Mouse (Mus musculus) adrenal gland, postnatal 10 days (tissue): ENCODE data around the gene Lgalsl. TPM values are rescaled to one million over a fixed set of nuclear protein-coding genes. Genes with fewer than 3 reads are reported as not detected.

Experiments
- DNase-seq: peaks from one replicate; pipeline ENCODE4 v3.0.0; 2021; ENCODE audit warnings: mixed read lengths
- total RNA-seq, 2 experiments: library from RNA; stranded (reverse); gene quantifications; 2 replicates each; pipeline ENCODE4 v1.2.3; 2021

Gene Lgalsl
- total RNA-seq, 2 experiments from 2014 or later = 32.1 to 39.1 TPM

DNA sequence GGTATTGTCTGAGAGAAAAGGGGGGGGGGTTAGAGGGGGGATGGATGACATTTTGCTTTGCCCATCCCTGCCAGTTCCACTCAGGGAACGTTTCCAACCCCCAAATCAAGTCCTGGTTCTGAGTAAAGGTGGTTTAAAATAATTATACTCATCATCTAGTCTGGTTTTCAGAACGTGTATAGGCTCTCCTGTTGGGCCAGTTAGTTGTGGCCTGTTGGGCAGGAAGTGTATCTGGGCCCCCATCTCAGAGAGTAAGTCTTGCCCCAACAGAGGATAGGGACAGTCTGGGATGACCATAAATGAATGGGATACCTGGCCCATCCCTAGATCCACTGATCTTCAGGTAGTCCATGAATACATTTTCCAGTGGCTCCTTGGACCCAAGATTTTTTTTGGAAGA lies 48.2 kb downstream of the Lgalsl start:
- DNase-seq = no peak

DNA sequence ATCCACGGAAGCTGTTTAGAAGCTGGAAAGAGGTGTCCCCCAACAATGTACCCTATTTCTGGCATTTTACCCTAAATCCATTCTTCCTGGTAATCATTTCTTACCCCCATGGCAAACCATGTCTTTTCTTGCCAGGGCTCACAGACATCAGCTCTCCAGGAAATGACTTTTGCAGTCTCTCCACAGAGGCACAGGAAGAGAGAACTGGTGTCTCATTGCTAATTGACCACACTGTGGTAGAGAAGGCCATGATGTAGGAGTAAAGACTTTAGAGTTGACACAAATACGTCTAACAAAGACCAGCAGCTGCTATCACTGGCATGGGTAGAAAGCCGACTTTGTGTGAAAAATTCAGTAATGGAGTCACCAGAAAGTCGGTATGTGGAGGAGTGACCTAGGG lies 50.5 kb downstream of the Lgalsl start:
- no peak for DNase-seq

DNA sequence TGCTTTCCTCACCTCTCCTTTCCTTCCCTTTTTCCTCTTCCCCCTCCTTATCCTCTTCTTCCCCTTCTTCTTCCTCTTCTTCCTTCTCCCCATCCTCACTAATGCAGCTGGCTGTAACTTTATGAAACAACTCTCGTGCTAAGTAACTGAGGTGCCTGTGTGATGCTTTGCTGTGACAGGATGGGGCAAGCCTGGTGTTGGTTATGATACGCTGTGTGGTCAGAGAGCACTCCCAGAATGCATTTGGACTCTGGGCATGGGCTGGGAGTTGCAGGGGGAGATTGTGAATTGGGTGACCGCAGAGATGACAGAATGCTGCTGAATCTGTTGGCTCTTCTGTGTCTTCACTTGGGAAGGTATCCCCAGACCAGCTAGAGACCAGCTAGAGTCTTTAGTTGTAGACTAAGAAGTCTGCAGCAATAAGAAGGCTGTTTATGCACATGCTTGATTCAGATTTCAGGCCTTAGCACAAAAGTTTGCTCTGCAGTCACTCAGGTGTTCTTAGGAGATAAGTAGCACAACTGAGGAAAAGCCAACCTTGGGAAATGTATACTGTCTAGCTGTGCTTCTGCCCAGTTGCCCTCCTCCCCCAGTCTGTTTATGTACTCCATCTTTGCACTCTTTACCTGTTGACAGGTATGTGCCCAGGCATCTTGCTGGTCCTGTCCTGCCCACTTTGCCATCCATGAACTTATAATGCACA lies 51.8 kb downstream of the Lgalsl start:
- DNase-seq = no peak

DNA sequence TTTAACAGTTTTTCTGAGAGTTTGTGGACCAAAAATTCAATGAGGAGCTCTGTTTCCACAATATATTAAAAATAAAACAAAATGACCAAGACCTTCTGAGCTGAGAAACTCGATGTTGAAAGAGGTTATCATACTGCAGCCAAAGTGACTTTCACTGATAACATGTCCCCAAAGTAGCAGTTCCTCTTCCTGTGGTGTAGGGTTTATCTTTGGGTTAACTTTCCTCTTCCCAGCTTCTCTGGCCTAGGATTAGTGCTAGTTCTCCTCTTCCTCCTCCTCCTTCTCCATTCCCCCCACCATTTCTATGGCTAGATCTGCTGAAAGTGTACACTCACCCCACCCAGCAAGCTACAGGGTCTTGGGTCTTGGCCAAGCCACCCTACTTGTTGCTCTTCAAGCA lies 52.6 kb downstream of the Lgalsl start:
- DNase-seq = no peak

DNA sequence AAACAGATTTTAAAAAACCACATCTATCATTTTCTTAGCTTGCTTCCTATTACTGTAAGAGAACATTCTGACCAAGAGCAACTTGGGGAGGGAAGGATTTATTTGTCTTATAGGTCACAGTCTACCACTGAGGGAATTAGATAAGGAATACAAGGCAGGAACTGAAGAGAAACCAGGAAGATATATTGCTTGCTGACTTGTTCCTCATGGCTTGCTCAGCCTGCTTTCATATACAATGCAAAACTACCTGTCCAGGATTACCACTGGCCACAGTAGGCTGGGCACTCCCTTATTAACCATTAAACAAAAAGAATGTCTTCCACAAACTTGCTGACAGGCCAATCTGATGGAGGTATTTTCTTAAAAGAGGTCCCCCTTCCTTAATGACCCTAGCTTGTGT lies 54.2 kb downstream of the Lgalsl start:
- DNase-seq = no peak

Other genes starting within 250 kb of the Lgalsl start
- gene Aftph, start 89.5 kb downstream of the Lgalsl start, total RNA-seq = 10 to 100 TPM; 35.9 to 44.4 TPM